Mouse (Mus musculus): ENCODE measurements around the gene Grin2d.

The Grin2d gene

DNA sequence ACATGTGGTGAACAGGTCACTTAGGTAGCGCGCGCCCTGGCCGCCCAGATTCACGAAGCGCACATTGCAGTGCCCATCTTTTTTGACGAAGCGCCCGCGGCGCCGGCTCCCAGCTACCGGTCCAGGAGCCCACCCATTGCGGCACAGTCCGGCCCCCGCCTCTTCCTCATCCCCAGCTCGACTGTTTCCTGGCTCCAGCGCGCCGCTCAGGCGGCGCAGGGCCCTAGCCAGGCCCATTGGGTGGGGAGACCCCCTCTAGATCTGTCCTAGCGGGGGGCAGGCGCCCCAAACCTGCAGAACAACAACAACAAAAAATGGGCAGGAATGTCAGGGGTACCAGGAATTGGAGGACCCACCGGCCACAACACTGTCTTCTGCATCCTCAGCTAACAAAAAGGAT, 58.3 kb downstream of the Grin2d start:
- in situ Hi-C loops (cut with MboI; ENCODE audit: low pct_unique_long_range_greater_than_20kb in 1 of 2, low sequenced_read_pairs in 2 of 2, unreplicated experiment in 1 of 2) = no loop called here

- in situ Hi-C loops (cut with MboI; ENCODE audit: low pct_unique_long_range_greater_than_20kb in 1 of 2, low sequenced_read_pairs in 2 of 2, unreplicated experiment in 1 of 2) = no loop called here
These were observed 62.2 kb downstream of the Grin2d start for GRCm38 (mm10) chr7:45815984-45816351.

DNA sequence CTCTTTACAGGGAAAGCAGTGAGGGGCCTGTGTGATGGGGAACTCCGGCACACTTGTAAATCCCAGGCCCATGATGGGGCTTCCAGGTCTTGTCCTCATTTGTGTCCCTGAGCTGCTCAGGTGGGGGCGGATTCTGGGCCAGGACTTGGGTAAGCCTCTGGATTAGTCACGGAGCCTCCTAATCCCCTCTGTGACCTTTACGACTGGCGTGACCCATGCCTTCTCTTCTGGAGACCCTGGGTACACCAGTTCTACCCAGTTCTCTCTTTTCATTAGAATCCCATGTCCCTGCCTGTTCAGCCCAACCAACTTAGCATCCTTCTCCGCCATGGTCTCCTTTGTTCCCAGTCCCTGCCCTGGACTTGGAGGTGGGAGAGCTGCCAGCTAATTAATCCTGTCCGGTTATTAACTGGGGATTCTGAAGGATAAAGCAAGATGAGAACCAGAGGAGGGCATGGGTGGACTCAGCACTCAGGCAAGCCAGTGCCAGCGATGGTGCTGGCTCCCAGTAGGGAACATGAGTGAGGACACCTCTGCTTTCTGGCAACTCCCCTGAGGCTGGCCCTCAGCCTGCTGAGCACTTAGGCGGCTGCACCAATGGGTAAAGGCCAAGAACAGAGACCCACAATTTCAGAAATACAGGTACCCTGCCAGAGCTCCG, 62.7 kb downstream of the Grin2d start:
- in situ Hi-C loops (cut with MboI; ENCODE audit: low pct_unique_long_range_greater_than_20kb in 1 of 2, low sequenced_read_pairs in 2 of 2, unreplicated experiment in 1 of 2) = no loop called here

- in situ Hi-C loops (cut with MboI; ENCODE audit: low pct_unique_long_range_greater_than_20kb in 1 of 2, low sequenced_read_pairs in 2 of 2, unreplicated experiment in 1 of 2) = no loop called here
These were observed 63.3 kb downstream of the Grin2d start for GRCm38 (mm10) chr7:45814841-45815240.

DNA sequence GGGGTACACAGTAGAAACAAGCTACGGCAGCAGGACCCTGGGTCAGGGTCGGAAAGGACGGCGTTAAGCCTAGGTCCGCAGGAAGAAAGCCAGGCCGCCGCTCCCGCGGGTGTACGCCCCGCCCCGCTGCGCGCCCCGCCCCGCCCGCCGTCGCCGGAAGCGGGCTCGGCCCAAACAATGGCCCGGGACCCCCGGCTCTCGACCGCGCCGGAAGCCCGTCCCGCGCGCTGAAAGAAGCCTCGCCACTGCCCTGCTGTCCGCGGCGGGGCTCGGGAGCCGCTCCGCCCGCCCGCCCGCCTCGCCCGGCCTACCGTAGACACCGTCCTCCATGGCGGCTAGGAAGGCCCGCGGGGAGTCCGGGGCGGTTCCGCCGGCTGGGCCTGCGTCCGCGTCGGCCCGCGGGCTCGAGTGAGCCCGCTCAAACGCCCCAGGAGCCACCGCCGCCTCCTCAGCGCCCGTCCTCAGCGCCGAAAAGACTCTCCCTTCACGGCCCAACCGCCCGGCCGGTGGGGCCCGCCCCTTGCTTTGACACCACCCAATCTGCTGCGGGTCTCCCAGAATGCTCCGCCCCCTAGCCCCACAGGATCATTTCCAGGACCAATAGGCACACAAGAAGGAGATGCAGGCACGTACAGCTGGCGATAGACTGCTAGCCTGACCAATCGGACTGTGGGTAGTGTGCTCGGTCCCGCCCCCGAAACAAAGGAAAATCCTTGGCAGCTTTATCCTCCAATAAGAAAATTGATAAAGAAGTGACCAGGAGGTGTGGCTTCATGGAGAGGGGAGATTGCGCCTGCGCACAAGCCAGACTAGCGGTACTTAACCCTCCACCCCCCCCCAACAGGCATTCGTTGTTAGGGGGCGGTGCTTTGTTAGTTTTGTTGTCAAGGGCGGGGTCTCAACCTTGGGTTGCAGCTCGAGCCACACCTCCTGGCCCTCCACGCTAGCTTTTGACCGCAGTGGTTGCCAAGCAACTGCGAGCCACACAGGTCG, 64.1 kb downstream of the Grin2d start, which contains the start of gene Cyth2:
TSS of gene Cyth2 (minus strand) at position 795 of the 993 bp plus-strand sequence.
- in situ Hi-C loops (cut with MboI; ENCODE audit: low pct_unique_long_range_greater_than_20kb in 1 of 2, low sequenced_read_pairs in 2 of 2, unreplicated experiment in 1 of 2) = no loop called here

GRCm38 (mm10) chr7:45812921-45813320, 65.3 kb downstream of the Grin2d start:
- in situ Hi-C loops (cut with MboI; ENCODE audit: low pct_unique_long_range_greater_than_20kb in 1 of 2, low sequenced_read_pairs in 2 of 2, unreplicated experiment in 1 of 2) = no loop called here

DNA sequence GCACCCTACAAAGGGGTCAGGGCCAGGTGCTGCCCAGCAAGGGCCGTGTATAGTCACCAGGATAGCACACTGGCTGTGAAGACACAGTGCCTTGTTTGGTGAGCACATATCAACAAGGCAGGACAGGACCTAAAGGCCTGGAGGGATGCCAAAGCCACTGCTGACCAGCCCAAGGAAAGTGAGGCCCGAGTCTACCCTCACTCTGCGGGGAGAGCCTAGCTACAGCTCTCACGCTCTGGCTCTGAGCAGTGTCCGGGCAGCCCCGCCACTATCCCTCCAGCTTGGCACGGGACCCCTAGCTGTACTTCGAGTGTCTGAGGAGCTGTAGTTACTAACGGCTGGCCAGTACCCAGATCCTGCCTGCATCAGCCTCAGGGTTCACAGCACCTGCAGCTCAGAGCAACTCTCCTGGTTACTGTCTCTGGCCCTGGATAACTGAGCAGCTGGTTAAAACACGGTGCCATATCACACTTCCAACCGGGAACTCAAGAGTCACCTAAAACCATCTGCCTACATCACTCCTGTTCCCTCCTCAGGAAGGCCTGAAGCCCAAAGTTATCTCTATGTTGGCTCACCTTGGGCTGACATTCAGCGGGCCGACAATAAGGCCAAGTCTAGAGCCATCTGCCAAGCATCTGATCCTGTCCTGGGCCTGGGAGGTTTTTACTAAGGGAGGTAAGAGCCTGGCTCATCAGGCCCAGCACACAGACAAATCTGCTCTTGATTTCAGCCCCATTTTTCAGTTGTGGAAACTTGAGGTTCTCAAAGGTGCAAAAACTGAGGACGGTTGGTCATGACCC, 68.7 kb downstream of the Grin2d start:
- in situ Hi-C loops (cut with MboI; ENCODE audit: low pct_unique_long_range_greater_than_20kb in 1 of 2, low sequenced_read_pairs in 2 of 2, unreplicated experiment in 1 of 2) = loop anchor here (5.0 kb wide), 1 partner anchor 77 kb away; no protein-coding TSS in a partner anchor

- in situ Hi-C loops (cut with MboI; ENCODE audit: low pct_unique_long_range_greater_than_20kb in 1 of 2, low sequenced_read_pairs in 2 of 2, unreplicated experiment in 1 of 2) = loop anchor here (5.0 kb wide), 1 partner anchor 76 kb away; no protein-coding TSS in a partner anchor
These were observed 69.7 kb downstream of the Grin2d start for GRCm38 (mm10) chr7:45808471-45808870.

GRCm38 (mm10) chr7:45805941-45806340, 72.2 kb downstream of the Grin2d start:
- in situ Hi-C loops (cut with MboI; ENCODE audit: low pct_unique_long_range_greater_than_20kb in 1 of 2, low sequenced_read_pairs in 2 of 2, unreplicated experiment in 1 of 2) = loop anchor here (5.0 kb wide), 1 partner anchor 74 kb away; no protein-coding TSS in a partner anchor

- in situ Hi-C loops (cut with MboI; ENCODE audit: low pct_unique_long_range_greater_than_20kb in 1 of 2, low sequenced_read_pairs in 2 of 2, unreplicated experiment in 1 of 2) = no loop called here
These were observed 75.6 kb downstream of the Grin2d start for GRCm38 (mm10) chr7:45802551-45802950.

- in situ Hi-C loops (cut with MboI; ENCODE audit: low pct_unique_long_range_greater_than_20kb in 1 of 2, low sequenced_read_pairs in 2 of 2, unreplicated experiment in 1 of 2) = no loop called here
These were observed 76.8 kb downstream of the Grin2d start for GRCm38 (mm10) chr7:45801348-45801747.

GRCm38 (mm10) chr7:45800546-45801204, 77.5 kb downstream of the Grin2d start:
- in situ Hi-C loops (cut with MboI; ENCODE audit: low pct_unique_long_range_greater_than_20kb in 1 of 2, low sequenced_read_pairs in 2 of 2, unreplicated experiment in 1 of 2) = no loop called here

- in situ Hi-C loops (cut with MboI; ENCODE audit: low pct_unique_long_range_greater_than_20kb in 1 of 2, low sequenced_read_pairs in 2 of 2, unreplicated experiment in 1 of 2) = no loop called here
These were observed 78.2 kb downstream of the Grin2d start for GRCm38 (mm10) chr7:45800001-45800400.

DNA sequence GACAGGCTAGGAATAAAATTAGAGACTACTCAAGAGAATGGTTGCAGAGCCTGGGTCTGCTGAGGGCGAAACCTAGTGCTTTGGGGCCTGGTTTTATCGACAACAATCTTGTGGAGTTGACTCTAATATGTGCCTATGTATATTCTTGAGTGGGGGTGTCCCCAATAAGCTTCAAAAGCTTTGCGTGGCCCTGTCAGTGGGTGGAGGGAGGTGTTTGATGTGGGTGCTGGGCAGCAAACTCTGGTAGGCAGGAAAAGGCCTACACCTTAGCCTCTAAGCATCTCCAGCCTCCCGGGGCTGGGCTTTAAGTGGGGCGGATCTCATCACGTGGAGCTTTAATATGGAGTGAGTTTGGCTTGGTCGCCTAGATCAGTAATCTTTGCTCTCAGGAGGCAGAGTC, 79.2 kb downstream of the Grin2d start:
- in situ Hi-C loops (cut with MboI; ENCODE audit: low pct_unique_long_range_greater_than_20kb in 1 of 2, low sequenced_read_pairs in 2 of 2, unreplicated experiment in 1 of 2) = no loop called here

DNA sequence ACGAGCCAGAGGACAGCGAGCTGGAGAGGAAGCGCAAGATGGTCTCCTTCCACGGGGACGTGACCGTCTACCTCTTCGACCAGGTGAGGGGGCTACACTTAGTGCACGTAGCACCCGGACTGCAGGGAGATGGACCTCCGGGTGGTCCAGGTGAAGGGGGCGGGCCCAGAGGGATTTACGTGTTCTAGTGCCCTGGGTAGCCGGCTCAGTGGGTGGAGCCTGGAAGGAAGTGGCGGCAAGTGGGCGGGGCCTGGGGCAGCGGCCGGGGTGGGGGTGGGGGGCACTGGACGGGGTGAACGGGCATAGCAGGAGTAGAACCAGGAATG, 79.7 kb downstream of the Grin2d start:
- in situ Hi-C loops (cut with MboI; ENCODE audit: low pct_unique_long_range_greater_than_20kb in 1 of 2, low sequenced_read_pairs in 2 of 2, unreplicated experiment in 1 of 2) = no loop called here

DNA sequence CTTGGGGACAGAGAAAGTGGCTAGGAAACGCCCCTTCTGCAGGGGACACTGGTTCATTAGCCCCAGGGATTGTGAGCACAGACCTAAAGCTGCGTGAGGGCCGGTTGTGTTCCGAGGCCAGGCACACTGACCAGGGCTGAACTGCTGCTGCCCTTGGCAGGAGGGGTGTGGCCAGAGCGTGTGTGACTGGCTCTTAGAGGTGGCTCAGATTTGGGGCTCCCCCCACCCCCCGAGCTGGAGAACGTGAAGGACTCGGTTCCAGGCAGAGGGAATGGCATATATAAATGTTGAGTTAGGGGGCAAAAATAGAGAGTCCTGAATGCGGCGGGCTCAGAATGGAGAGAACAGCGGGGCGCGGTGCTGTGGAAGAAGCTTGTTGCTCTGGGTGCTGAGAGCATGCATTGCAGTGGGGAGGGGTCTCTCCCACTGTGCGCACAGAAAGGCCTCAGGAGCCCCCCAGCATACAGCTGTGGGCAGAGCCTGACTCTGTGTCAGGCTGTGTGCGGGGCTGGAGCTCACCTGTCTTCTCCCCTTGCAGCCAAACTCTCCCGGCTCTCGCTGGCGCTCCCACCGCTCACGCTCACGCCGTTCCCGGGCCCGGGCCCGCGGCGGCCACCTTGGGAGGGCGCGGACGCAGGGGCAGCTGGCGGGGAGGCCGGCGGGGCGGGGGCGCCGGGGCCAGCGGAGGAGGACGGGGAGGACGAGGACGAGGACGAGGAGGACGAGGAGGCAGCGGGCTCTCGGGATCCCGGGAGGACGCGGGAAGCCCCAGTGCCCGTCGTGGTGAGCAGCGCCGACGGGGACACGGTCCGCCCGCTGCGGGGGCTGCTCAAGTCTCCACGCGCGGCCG, 80.3 kb downstream of the Grin2d start:
- in situ Hi-C loops (cut with MboI; ENCODE audit: low pct_unique_long_range_greater_than_20kb in 1 of 2, low sequenced_read_pairs in 2 of 2, unreplicated experiment in 1 of 2) = no loop called here

- in situ Hi-C loops (cut with MboI; ENCODE audit: low pct_unique_long_range_greater_than_20kb in 1 of 2, low sequenced_read_pairs in 2 of 2, unreplicated experiment in 1 of 2) = no loop called here
These were observed 81.2 kb downstream of the Grin2d start for GRCm38 (mm10) chr7:45796950-45797349.
